Mouse (Mus musculus): ENCODE results near the gene Exoc6b. TPM values are rescaled to one million over a fixed set of nuclear protein-coding genes. Genes with fewer than 3 reads are reported as not detected.

Exoc6b gene
- total and polyA plus RNA-seq, 3 experiments = 6.2 to 20.8 (median 15.6) TPM

DNA sequence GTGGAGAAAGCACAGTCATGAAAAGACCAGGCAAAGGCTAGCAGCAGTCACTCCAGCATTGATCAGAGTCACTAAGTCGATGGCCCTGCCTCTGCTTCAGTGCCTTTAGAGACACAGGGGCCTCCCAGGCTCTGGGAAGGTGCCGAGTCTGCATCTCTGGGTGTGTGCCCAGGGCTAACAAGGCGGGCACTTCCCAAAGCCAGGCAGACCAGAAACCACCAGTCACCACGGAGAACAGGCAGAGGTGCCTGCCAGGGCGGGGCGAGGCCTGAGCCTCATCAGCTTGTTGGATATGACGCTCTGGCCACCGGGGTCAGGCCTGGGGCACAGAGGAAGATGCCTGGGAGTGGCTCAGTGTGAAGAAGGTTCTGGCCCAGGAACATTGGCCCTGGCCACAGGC is 489.8 kb downstream of the Exoc6b start:
- H3K36me3 ChIP-seq (ENCODE audit: control insufficient read depth, insufficient read depth, low read length) = no peaks in the 10 kb centered on the region
- no peak for TF ChIP-seq EP300 (IDR thresholded peaks at IDR 0.05; ENCODE audit: insufficient read depth, low read depth, low read length)
- H3K4me3 ChIP-seq = no peak overlapping the region
- intact Hi-C loops (cut with DNase I) = no loop called here
- 74% methylated on average over 8 of the region's 8 CpGs for WGBS
- no peaks in the 10 kb centered on the region for H3K27me3 ChIP-seq (ENCODE audit: control insufficient read depth, insufficient read depth, low read length)
- H3K9ac ChIP-seq (ENCODE audit: low read depth, low read length) = no peak overlapping the region
- no peak overlapping the region for H3K27ac ChIP-seq
- no peak for DNase-seq
- H3K79me2 ChIP-seq (replicated peaks; ENCODE audit: control insufficient read depth, insufficient read depth, low read length) = no peaks in the 10 kb centered on the region
- peaks cover 11% of the 10 kb centered on the region for H3K4me1 ChIP-seq (ENCODE audit: control insufficient read depth, insufficient read depth, low read length)

DNA sequence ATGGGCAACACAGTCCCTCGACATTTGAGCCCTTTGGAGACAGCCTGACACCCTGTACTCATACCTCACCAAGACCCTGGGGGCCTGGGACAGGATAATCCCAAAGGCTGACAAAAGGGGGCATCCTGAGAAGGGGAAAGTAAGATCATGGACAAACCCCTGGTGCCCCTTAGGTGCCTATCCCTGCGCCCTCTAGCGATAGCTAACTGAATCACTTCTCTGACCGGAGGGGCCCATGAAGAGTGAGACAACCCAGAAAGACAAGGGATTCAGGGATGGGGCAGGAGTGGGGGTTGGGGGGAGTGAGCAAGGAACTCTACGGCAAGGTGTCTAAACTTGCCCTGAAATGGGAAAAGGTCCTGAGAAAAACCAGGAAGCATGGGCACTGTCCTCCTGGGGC is 490.4 kb downstream of the Exoc6b start:
- peak; percentile 76 for TF ChIP-seq CTCF (IDR thresholded peaks at IDR 0.05)
- TF ChIP-seq POLR2A (IDR thresholded peaks at IDR 0.05; ENCODE audit: insufficient read depth, low read depth, low read length) = no peak
- no peak for TF ChIP-seq EP300 (IDR thresholded peaks at IDR 0.05; ENCODE audit: insufficient read depth, low read depth, low read length)
- Histone ChIP-seq H3K36me3 (ENCODE audit: control insufficient read depth, insufficient read depth, low read length) (no peaks in the 10 kb centered on the region), H3K9ac (ENCODE audit: low read depth, low read length) (no peak overlapping the region), H3K27ac (no peak overlapping the region), H3K79me2 (replicated peaks; ENCODE audit: control insufficient read depth, insufficient read depth, low read length) (no peaks in the 10 kb centered on the region), H3K27me3 (ENCODE audit: control insufficient read depth, insufficient read depth, low read length) (no peaks in the 10 kb centered on the region; the same call in 1 of the 2 replicates), H3K4me3 (no peak overlapping the region), H3K4me1 (ENCODE audit: control insufficient read depth, insufficient read depth, low read length) (peaks cover 9% of the 10 kb centered on the region)
- intact Hi-C loops (cut with DNase I) = no loop called here
- WGBS = 24% methylated on average over 5 of the region's 5 CpGs
- peak in 1 of 2 experiments; percentile 40 for DNase-seq

DNA sequence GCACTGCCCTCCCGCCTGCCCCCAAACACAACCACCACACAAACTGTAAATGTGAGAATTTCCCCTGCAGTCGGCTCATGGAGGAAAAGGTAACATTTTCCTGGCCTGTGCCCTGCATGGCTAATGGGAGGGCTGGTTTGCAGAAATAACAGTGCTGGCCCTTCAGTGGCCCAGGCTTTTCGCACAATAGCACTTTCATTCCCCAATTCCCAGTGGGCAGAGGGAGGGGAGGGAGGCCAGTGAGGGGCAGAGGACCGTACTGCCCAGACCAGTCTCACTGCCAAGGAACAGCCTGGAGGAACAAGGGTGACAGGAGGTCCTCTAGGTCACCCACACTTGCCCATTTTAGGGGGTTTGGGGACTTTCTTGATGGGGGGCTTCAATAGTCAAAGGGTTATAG is 491.4 kb downstream of the Exoc6b start:
- Histone ChIP-seq H3K4me3 (no peak overlapping the region), H3K79me2 (replicated peaks; ENCODE audit: control insufficient read depth, insufficient read depth, low read length) (no peaks in the 10 kb centered on the region), H3K27ac (no peak overlapping the region), H3K9ac (ENCODE audit: low read depth, low read length) (no peak overlapping the region), H3K4me1 (ENCODE audit: control insufficient read depth, insufficient read depth, low read length) (peaks cover 5% of the 10 kb centered on the region), H3K36me3 (ENCODE audit: control insufficient read depth, insufficient read depth, low read length) (no peaks in the 10 kb centered on the region), H3K27me3 (ENCODE audit: control insufficient read depth, insufficient read depth, low read length) (no peaks in the 10 kb centered on the region; the same call in 1 of the 2 replicates)
- 76% methylated on average over 4 of the region's 4 CpGs for WGBS
- DNase-seq = no peak
- intact Hi-C loops (cut with DNase I) = no loop called here
- TF ChIP-seq POLR2A (IDR thresholded peaks at IDR 0.05; ENCODE audit: insufficient read depth, low read depth, low read length) = no peak
- TF ChIP-seq CTCF (IDR thresholded peaks at IDR 0.05) = no peak
- TF ChIP-seq EP300 (IDR thresholded peaks at IDR 0.05; ENCODE audit: insufficient read depth, low read depth, low read length) = no peak

DNA sequence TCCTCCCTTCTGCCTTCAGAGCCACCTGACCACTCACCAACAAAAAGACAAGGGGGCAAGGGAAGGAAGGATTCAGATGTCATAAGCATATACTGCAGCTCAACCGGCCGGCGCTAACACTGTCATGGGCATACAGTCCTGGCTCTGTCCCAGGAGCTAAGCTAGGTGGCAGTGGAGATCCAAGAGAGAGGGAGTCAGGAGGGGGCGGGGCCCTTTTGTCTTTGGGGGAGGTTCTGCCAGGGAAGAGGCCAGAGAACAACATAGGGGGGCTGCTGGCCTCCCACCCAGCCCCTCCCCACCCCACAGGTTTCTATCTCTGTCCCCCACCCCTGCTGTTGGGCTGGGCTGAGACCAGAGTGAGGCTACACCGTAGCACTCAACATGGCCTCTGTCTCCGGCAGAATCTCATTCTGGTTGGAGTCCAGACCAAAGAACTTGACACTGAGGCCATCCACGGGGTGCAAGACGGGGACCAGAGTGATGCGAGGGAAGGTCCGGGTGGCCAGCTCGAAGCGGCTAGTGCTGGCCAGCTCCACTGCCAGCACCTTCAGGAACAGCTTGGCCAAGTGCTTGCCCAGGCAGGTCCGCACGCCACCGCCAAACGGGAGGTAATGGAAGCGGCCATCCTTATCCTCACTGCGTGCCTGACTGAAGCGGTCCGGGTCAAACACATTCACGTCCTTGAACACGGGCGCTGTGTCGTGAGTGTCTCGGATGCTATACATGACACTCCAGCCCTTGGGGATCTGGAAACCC is 495.2 kb downstream of the Exoc6b start:
- Histone ChIP-seq H3K27me3 (ENCODE audit: control insufficient read depth, insufficient read depth, low read length) (no peaks in the 10 kb centered on the region; the same call in 1 of the 2 replicates), H3K4me3 (no peak overlapping the region), H3K36me3 (ENCODE audit: control insufficient read depth, insufficient read depth, low read length) (no peaks in the 10 kb centered on the region), H3K4me1 (ENCODE audit: control insufficient read depth, insufficient read depth, low read length) (no peaks in the 10 kb centered on the region), H3K79me2 (replicated peaks; ENCODE audit: control insufficient read depth, insufficient read depth, low read length) (no peaks in the 10 kb centered on the region), H3K27ac (no peak overlapping the region), H3K9ac (ENCODE audit: low read depth, low read length) (no peak overlapping the region)
- no peak for DNase-seq
- WGBS = 47% methylated on average over 25 of the region's 25 CpGs
- TF ChIP-seq CTCF (IDR thresholded peaks at IDR 0.05) (peak; percentile 38), POLR2A (IDR thresholded peaks at IDR 0.05; ENCODE audit: insufficient read depth, low read depth, low read length) (no peak), EP300 (IDR thresholded peaks at IDR 0.05; ENCODE audit: insufficient read depth, low read depth, low read length) (no peak)
- intact Hi-C loops (cut with DNase I) = no loop called here

DNA sequence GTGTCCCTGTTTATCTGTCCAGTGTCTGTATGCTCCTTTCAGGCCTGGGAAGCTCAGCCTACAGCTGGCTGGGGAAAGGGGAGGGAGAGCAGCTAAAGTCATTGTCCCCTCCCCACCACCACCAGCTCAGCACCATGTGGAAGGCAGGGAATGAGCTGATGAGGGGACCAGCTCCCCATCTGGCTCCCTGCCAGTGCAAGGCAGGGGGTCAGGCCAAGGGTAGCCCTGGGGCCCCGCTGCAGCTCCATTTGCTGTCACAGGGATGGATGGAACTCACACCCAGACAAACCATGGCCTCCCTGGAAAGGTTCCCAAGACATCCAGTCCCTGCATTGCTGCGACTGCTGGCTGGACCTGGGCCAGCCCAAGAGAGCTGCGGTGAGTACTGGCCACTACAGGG is 499.3 kb downstream of the Exoc6b start:
- H3K4me3 ChIP-seq = no peak overlapping the region
- H3K27ac ChIP-seq = no peak overlapping the region
- TF ChIP-seq CTCF (IDR thresholded peaks at IDR 0.05) (no peak), POLR2A (IDR thresholded peaks at IDR 0.05; ENCODE audit: insufficient read depth, low read depth, low read length) (no peak), EP300 (IDR thresholded peaks at IDR 0.05; ENCODE audit: insufficient read depth, low read depth, low read length) (no peak)
- DNase-seq = no peak
- H3K9ac ChIP-seq (ENCODE audit: low read depth, low read length) = no peak overlapping the region
- H3K27me3 ChIP-seq (ENCODE audit: control insufficient read depth, insufficient read depth, low read length) = no peaks in the 10 kb centered on the region; the same call in 1 of the 2 replicates
- WGBS = 35% methylated on average over 3 of the region's 3 CpGs
- no peaks in the 10 kb centered on the region for H3K79me2 ChIP-seq (replicated peaks; ENCODE audit: control insufficient read depth, insufficient read depth, low read length)
- intact Hi-C loops (cut with DNase I) = no loop called here
- no peaks in the 10 kb centered on the region for H3K36me3 ChIP-seq (ENCODE audit: control insufficient read depth, insufficient read depth, low read length)
- no peaks in the 10 kb centered on the region for H3K4me1 ChIP-seq (ENCODE audit: control insufficient read depth, insufficient read depth, low read length)

DNA sequence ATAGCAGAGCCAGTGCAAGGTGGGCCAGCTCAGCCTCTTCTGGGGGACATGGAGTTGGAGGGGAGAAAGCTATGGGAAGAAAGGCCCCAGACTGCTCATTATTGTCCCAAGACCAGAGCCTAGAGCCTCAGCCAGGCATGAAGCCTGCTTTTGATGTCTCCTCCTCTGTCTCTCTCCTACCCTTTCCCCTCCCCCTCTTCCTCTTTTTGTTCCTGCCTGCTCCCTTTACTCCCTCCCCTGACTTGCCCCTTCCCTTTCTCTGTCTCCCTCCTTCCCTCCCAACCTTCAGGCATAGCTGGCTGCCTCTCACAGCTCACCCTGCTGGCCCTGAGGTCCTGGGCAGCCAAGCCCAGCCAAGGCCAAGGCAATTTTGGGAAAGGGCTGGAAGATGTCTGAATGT is 499.7 kb downstream of the Exoc6b start:
- H3K27ac ChIP-seq = no peak overlapping the region
- DNase-seq = no peak
- no peaks in the 10 kb centered on the region for H3K36me3 ChIP-seq (ENCODE audit: control insufficient read depth, insufficient read depth, low read length)
- H3K4me1 ChIP-seq (ENCODE audit: control insufficient read depth, insufficient read depth, low read length) = no peaks in the 10 kb centered on the region
- no peak for TF ChIP-seq POLR2A (IDR thresholded peaks at IDR 0.05; ENCODE audit: insufficient read depth, low read depth, low read length)
- TF ChIP-seq EP300 (IDR thresholded peaks at IDR 0.05; ENCODE audit: insufficient read depth, low read depth, low read length) = no peak
- TF ChIP-seq CTCF (IDR thresholded peaks at IDR 0.05) = no peak
- no peak overlapping the region for H3K9ac ChIP-seq (ENCODE audit: low read depth, low read length)
- H3K79me2 ChIP-seq (replicated peaks; ENCODE audit: control insufficient read depth, insufficient read depth, low read length) = no peaks in the 10 kb centered on the region
- no peaks in the 10 kb centered on the region; the same call in 1 of the 2 replicates for H3K27me3 ChIP-seq (ENCODE audit: control insufficient read depth, insufficient read depth, low read length)
- no peak overlapping the region for H3K4me3 ChIP-seq
- intact Hi-C loops (cut with DNase I) = no loop called here

Measured in heart, adult 2 months (tissue).